Mouse (Mus musculus) layer of hippocampus, adult 9-11 months (tissue): ENCODE results near the gene Akap5.

Experiments
- DNase-seq: peaks from one replicate; pipeline ENCODE4 v3.0.0; 2022

Gene Akap5

DNA sequence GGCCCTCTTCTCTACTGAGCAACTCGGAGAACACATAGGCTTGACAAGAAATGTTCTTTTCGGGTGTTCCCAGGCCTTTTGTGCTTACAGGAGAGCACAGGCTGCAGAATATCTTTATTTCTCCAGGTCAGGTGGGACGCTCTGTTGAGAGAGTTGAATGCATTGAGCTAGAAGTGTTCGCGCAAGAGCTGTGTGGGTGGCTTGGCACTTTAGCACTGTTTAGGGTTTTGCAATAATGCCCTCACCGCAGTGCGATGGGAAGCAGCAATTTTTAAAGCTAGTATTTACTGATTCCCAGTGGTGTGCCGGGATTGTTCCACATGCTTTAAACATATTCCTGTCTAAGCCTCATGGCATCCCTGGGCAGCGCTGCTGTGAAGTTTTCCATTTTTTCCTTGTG lies 13.5 kb upstream of the Akap5 start:
- DNase-seq, result no peak

DNA sequence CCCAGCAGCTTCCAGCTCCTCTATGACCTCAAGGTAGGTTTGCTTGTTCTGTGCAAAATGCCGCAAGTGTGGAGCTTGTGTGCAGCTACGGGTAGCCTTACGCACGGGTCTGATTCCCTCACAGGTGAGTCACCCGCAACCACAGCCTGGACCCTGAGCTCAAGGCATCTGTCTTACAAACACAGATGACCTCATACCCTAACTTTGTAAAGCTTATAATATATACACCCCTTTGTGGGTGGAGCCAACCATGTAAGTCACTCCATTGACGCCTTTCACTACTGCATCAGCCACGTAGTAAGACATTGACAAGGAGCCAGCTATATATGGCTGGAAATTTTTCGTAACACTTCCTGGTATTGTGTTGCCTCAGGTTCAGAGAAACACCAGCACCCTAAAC lies 12.7 kb upstream of the Akap5 start:
- no peak for DNase-seq

DNA sequence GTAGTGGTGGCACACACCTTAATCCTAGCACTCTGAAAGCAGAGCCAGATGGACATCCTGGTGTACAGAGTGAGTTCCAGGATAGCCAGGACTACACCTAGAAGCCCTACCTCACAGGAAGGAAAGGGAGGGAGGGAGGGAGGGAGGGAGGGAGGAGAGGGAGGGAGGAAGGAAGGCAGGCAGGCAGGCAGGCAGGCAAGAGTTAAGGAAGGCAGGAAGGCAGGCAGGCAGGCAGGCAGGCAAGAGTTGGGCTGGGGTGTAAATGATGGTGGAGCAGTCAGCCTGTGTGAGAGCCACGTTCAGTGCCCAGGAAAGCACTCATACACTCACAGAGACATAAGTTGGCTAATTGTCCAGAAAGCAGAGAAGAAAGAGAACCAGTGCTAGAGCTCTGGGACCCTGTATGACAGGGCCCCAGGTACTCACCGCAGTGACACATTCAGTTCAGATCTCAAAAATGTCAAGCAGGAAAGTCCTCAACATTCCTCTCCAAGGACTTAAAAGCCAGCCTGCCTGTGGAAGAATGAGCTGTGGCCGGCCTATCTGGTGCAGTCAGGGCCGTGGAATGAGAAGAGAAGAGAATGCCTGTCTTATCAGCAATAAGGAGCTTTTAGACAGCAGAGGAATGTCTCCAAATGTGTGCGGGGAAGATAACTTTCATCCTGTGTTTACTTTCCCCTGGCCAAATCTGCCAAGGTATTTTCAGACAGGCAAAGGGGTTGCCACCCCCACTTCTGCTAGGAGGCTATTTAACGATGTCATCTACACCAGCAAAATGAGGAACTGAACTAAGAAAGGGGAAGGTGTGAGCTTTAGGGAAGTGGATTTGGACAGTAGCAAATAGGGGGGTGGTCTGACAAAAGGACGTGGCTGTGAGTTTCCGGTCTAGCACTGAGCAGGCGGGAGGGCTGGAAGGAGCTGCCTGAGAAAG lies 6.1 kb upstream of the Akap5 start:
- DNase-seq, result peak; percentile 78

GRCm38 (mm10) chr12:76326437-76327220 lies 1.9 kb downstream of the Akap5 start:
- DNase-seq, result no peak

DNA sequence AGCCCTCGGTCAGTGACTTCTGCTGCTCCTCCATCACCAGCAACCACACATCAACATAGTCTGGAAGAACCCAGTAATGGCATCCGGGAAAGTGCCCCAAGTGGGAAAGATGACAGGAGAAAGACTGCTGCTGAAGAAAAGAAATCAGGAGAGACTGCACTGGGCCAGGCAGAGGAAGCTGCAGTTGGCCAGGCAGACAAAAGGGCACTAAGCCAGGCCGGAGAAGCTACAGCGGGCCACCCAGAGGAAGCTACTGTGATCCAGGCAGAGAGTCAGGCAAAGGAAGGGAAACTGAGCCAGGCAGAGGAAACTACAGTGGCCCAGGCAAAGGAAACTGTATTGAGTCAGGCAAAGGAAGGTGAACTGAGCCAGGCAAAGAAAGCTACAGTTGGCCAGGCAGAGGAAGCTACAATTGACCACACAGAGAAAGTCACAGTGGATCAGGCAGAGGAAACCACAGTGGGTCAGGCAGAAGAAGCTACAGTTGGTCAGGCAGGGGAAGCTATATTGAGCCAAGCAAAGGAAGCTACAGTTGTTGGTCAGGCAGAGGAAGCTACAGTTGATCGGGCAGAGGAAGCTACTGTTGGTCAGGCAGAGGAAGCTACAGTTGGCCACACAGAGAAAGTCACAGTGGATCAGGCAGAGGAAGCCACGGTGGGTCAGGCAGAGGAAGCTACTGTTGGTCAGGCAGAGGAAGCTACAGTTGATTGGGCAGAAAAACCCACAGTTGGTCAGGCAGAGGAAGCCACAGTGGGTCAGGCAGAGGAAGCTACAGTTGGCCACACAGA lies 4.1 kb downstream of the Akap5 start:
- no peak for DNase-seq

DNA sequence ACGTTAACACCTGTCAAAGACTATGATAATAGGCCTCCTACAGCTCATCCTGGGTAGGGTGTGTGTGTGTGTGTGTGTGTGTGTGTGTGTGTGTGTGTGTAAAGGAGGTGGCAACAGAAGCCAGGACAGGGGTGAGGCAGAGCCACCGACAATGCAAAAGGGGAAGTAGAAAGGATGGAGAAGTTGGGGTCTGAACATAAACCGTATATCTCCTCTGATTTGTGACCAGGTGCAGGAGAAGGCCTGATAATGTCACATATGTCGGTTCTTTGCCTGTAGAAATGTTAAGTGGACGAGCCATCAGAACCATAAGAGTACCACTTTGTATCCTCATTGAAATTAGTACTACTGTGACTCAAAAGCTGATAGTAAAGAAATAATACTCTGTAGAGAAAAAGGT lies 9.0 kb downstream of the Akap5 start:
- no peak for DNase-seq

DNA sequence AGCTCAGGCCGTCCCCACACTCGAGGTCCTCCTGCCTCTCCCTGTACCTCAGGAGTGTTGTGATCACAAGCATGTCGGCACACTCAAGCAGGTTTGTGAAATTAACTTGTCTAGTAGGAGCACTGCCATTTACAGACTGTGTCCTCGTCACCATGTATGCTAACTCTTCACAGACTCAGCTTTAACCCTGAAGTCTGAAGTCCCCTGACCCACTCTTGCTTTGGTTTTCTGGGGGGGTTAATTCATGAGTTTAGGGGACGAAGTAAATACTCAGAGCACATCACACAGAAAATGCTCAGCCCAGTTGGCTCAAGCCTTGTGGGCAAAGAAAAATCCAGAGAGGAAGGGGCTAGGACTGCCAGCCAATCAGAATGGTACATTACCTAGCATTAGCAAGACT lies 10.9 kb downstream of the Akap5 start:
- DNase-seq, result no peak

DNA sequence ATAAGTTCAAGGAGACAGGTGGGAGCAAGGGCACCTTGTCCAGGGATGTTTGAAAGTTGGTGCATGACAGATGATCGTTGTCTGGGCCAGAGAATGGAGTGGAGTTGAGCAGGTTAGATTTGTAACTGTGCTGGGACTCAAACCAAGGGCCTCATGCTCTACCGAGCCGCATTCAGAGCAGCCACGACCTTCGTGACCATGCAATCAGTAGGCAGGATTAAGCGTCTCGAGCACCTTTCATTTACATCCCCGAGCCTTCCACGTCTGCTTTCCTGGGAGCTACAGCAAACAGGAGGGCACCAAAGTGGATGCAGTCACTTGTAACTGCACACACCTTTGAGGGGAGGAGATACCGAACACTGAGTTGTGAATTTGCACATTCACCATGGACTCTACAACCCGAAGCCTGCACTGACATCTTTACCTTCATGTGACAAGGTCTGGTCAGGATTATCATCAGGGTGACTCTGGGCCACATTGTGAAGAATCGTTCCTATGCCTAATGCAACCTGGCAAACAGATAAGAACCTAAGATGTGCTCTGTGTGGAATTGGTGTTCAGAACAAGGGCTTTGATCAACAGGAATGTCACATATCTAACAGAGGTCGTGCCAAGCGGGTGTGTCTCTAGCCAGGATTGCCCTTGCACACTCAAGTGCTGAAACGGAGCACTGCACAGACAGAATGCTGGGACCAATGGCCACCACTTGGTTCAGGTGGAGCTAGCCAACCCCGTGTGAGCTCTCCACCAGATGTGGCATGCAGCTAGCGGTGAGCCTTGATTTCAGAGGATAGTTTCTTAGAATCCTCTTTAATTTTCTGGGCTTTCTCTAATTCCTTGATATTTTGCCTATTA lies 11.6 kb downstream of the Akap5 start:
- DNase-seq, result no peak

GRCm38 (mm10) chr12:76341080-76341479 lies 16.4 kb downstream of the Akap5 start:
- no peak for DNase-seq

DNA sequence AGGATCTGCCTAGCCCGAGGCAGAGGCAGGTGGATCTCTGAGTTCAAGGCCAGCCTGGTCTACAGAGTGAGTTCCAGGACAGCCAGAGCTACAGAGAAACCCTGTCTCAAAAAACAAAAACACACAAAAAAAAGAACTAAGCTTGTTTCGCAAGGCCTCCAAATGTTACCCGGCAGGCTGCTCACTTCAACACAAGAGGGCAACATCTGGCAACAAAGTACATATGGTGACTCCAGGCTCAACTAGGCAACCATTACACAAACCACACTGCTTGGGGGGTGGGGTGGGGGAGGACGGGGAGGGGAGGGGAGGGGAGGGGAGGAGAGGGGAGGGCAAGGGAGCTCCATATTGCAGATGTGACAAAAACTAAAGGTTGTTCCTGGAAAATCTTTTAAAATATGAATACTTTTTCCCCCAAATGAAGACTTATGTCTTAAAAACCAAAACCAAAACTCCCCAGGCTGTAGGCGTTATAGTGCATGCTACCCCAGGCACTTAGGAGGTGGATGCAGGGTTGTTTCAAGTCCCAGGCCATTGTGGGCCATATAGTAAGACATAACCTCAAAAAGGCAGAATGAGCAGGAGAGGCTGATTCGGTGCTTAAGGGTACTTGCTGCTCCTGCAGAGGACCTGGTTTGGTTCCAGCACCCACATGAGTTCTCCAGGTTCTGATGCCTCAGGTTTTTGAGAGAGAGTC lies 21.2 kb downstream of the Akap5 start:
- no peak for DNase-seq

DNA sequence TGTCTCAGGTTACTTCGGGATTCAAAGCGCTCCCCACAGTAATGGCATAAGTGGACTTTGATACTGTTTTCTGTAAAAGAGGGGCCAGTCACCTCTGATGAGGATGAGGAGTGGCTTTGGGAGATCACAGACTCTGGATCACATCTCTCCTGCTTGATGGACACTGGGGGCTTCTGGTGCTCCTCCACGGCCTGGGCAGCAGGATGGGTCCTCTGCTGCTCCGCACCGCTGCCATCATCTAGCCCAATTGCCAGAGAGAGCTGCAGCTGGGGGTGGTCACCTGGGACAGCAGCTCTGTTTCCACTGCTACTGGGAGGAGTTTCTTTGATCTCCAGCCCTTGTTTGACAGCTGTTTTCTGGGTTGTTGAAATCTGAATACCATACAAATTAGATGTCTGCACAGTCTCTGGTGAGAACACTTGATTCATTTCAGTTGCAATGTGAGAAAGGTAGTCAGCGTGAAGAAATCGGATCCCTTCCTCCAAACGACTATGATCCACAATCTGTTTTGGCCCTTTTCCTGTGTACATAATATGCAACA lies 25.1 kb downstream of the Akap5 start:
- no peak for DNase-seq

DNA sequence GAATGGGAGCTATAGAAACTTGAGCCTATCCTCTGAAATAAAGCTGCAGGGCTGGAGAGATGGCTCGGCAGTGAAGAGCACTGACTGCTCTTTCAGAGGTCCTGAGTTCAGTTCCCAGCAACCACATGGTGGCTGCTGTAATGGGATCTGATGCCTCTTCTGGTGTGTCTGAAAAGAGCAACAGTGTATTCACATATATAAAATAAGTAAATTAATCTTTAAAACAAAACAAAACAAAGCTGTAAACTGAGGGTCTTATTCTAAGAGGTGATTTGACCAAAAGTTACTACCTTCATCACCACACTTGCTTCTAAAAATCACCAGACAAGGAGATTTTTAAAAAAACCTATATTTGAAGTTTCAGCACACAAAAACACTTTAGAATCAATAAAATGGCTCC lies 36.2 kb downstream of the Akap5 start:
- DNase-seq, result no peak

GRCm38 (mm10) chr12:76361405-76362302 lies 37.0 kb downstream of the Akap5 start:
- DNase-seq, result no peak

DNA sequence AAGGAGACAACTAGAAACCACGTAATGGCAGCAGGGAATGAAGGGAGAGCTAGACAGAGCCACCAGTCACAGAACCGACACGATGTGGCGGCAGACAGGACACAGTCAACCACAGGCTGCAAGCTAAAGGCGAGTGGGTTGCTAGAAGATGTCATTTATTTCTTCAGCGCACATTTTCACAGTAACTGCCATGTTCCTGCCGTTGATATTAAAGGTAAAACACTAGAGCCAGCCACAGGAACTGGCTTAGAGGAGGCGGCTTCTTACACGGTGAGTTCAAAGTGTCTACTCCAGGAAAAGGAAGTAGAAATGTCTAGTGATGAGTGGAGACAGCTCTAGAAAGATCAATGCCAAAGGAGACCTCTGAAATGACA lies 37.6 kb downstream of the Akap5 start:
- no peak for DNase-seq

GRCm38 (mm10) chr12:76366276-76366675 lies 41.6 kb downstream of the Akap5 start:
- DNase-seq, result no peak

DNA sequence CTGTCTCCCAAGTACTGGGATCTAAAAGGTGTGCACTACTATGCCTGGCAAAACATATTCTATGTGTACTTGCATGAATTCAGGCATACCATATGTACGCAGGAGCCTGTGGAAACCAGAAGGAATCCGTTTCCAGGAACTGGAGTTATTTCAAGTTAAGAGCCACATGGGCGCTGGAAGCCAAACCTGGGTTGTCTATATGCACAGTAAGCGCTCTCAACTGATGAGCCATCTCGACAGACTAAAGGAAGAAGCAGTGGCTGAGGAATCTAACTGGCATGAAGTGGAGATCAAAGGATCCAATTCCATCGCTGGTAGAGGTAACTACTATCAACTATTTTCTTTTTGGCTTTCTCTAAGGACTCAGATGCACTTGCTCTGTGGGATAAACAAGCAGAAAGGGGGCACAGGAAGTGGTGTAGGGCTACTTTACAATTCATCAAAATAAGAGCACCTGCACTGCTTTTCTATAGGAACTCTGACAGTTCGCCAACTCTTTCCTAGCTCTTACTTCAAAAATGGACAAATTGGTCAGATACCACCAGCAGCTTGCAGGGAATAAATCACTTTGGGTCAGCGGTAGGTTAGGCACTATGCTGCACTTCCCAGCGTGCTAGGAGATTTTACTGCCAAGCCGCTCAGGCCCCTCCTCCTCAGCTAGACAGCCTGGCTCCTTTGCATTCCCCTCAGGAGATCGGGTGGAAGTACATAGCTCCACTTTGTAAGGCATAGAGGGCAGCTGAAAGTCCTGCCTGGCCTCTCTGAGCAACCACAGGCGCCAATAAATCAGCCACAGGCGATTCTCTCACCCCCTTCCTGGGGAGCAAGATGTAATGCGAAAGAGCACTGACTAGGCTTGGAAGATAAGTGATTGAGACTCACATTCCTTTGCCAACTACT lies 42.7 kb downstream of the Akap5 start:
- no peak for DNase-seq

DNA sequence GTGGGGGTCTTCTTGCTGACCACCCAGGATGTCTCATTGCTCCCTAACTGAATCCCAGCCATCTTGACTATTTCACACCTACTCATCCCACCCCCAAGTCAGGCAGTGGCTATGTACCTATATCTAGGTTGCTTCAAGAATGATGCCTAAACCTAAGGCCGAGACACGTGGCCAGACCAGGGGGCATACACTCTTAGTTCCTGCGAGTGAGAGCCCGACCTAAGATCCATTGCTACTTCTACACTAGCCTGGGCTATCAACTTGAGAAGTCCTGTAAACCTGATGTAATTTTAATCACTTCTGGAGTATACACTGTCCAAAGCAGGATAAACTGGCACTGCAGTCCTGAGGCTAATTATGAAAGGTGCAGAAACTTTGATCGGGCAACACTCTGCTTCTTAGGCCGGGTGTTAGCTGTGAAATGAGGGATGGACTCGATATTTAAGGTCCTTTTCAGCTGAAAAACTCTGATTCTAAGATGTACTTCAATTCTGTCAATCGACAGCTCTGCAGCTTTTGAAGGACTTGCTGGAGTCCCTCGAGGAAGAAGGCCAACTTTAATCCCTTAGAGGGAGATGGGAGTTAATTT lies 43.6 kb downstream of the Akap5 start:
- no peak for DNase-seq

- peak; percentile 54 for DNase-seq
These were observed 44.1 kb downstream of the Akap5 start for GRCm38 (mm10) chr12:76368790-76369205.
